Mouse (Mus musculus): ENCODE data around the gene Cd44. TPM values are rescaled to one million over a fixed set of nuclear protein-coding genes. Genes with fewer than 3 reads are reported as not detected.

Cd44 gene
- polyA plus RNA-seq, 1 experiment from 2014 or later, result 8.2 TPM

DNA sequence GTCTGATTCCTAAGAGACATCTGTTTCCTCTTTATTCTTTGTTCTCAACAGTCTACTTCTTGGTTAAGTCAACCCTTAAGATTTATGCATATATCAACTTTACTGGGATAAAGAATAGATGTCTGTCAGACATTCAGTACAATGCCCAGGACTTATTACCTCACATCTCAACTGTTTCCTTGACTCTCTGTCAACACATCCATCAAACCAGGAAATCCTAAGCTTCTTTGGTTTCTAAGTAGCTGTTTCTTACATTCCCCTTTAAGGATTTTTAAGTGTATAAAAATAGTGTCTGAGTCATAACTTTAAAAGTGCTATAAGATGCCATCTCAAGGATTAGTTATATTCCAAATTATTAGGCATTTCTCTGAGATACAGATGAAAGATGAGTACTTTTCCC lies 60.2 kb downstream of the Cd44 start:
- no peaks in the 10 kb centered on the region for H3K36me3 ChIP-seq
- H3K4me2 ChIP-seq (replicated peaks), result no peak overlapping the region
- H3K9me3 ChIP-seq, result no peaks in the 10 kb centered on the region
- no peaks in the 10 kb centered on the region for H3K27me3 ChIP-seq
- no peak overlapping the region for H3K9ac ChIP-seq
- no peak overlapping the region for H3K4me3 ChIP-seq
- ATAC-seq (ENCODE audit: insufficient number of reproducible peaks, insufficient read depth, low FRiP score, low TSS enrichment), result no peak
- no peak overlapping the region for H3K27ac ChIP-seq
- H3K4me1 ChIP-seq, result no peaks in the 10 kb centered on the region

DNA sequence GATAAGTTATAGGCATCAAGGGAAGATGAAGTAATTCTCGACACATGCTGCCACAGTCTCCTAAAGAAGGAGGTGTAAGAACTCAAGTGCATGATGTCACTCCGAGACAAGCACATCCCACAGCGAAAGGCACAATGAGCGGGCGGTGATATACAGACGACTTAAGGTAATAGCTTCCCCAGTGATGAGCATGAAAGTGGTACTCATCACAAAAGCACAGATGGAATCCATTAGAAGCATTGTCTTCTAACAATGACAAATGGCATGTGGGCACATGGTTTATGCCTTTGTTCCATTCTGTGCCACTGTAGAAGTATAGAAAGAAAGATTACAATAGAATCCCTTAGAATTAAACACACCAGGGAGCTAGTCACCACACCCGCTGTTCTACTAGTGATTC lies 63.3 kb downstream of the Cd44 start:
- H3K4me1 ChIP-seq, result no peaks in the 10 kb centered on the region
- no peaks in the 10 kb centered on the region for H3K36me3 ChIP-seq
- no peak for ATAC-seq (ENCODE audit: insufficient number of reproducible peaks, insufficient read depth, low FRiP score, low TSS enrichment)
- H3K27me3 ChIP-seq, result no peaks in the 10 kb centered on the region
- no peaks in the 10 kb centered on the region for H3K9me3 ChIP-seq
- no peak overlapping the region for H3K9ac ChIP-seq
- no peak overlapping the region for H3K4me3 ChIP-seq
- no peak overlapping the region for H3K27ac ChIP-seq
- no peak overlapping the region for H3K4me2 ChIP-seq (replicated peaks)
- 90% methylated on average over 7 of the region's 7 CpGs for WGBS

DNA sequence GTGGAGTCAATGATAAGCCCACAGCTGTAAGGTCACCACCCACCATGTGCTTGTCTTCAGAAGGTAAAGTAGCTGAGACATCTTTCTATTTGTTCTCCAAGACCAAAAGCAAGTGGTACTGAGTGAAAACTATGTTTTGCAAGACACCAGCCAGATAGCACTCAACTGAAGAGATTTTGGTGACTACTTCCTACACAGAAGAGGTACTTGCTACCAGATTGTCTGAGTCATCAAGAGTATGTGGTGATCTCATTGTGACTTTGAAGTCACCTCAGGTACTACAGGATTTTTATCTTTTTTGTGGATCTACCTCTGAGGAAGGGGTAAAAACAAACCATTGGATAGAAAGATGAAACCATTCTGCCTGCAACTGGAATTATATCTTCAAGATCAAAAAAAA lies 69.9 kb downstream of the Cd44 start:
- H3K36me3 ChIP-seq, result no peaks in the 10 kb centered on the region
- H3K9ac ChIP-seq, result no peak overlapping the region
- H3K9me3 ChIP-seq, result no peaks in the 10 kb centered on the region
- no peak overlapping the region for H3K4me3 ChIP-seq
- H3K4me2 ChIP-seq (replicated peaks), result no peak overlapping the region
- H3K27ac ChIP-seq, result no peak overlapping the region
- H3K27me3 ChIP-seq, result no peaks in the 10 kb centered on the region
- no peaks in the 10 kb centered on the region for H3K4me1 ChIP-seq
- no peak for ATAC-seq (ENCODE audit: insufficient number of reproducible peaks, insufficient read depth, low FRiP score, low TSS enrichment)

DNA sequence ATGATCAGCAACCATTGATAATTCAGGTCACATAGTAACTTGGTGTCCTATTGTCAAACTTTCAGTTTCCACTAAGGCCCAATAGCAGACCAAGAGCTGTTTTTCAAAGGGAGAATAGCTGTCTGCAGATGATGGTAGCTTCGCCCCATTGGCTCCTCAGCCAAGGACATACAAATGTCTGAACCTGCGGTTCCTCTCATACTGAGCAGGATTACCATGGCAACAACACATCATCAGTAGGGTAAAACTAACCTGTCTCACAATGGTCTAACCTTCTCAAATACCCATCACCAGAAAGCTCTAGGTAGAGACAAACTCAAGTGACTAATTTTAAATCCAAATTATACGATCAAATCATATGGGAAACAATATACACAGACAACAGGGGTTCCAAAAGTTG lies 72.3 kb downstream of the Cd44 start:
- no peak overlapping the region for H3K9ac ChIP-seq
- H3K27me3 ChIP-seq, result no peaks in the 10 kb centered on the region
- H3K4me1 ChIP-seq, result no peaks in the 10 kb centered on the region
- ATAC-seq (ENCODE audit: insufficient number of reproducible peaks, insufficient read depth, low FRiP score, low TSS enrichment), result peak; percentile 69; the same call in 1 of the 2 replicates
- WGBS, result 91% methylated on average over 3 of the region's 3 CpGs
- H3K4me3 ChIP-seq, result no peak overlapping the region
- no peaks in the 10 kb centered on the region for H3K9me3 ChIP-seq
- H3K36me3 ChIP-seq, result no peaks in the 10 kb centered on the region
- no peak overlapping the region for H3K27ac ChIP-seq
- H3K4me2 ChIP-seq (replicated peaks), result no peak overlapping the region

DNA sequence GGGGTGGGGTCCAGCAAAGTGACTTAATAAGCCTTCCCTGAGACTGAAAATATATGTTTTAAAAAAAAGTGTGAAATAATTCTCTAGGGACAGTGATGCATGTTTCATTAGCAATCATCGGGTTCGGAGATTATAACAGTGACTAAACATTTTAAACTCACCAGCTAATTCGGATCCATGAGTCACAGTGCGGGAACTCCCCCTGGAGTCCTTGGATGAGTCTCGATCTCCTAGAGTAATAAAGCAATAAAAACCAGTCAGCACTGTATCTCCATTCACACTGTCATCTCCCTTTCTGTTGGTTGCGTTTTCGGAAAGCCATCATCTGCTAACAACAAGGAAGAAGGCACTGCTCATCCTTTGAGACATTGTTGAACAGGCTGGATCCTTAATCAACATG lies 73.1 kb downstream of the Cd44 start:
- H3K27ac ChIP-seq, result no peak overlapping the region
- no peaks in the 10 kb centered on the region for H3K4me1 ChIP-seq
- no peak overlapping the region for H3K4me3 ChIP-seq
- H3K27me3 ChIP-seq, result no peaks in the 10 kb centered on the region
- no peak overlapping the region for H3K4me2 ChIP-seq (replicated peaks)
- 92% methylated on average over 7 of the region's 7 CpGs for WGBS
- no peaks in the 10 kb centered on the region for H3K9me3 ChIP-seq
- no peak for ATAC-seq (ENCODE audit: insufficient number of reproducible peaks, insufficient read depth, low FRiP score, low TSS enrichment)
- no peak overlapping the region for H3K9ac ChIP-seq
- no peaks in the 10 kb centered on the region for H3K36me3 ChIP-seq

DNA sequence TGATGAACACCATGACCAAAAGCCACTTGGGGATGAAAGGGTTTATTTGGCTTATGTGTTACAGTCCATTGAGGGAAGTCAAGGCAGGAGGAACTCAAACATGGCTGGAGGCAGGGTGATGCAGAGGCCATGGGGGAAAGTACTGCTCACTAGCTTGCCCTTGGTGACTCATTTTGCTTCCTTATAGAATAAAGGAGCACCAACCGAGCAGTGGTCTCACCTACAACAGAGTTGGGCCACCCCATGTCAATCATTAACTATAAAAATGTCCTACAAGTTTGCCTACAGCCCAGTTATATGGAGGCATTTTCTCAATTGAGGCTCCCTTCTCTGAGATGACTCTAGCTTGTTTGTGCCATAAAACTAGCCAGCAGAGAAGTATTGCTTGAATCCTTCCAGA lies 73.6 kb downstream of the Cd44 start:
- Histone ChIP-seq H3K9ac (no peak overlapping the region), H3K27ac (no peak overlapping the region), H3K4me3 (no peak overlapping the region), H3K36me3 (no peaks in the 10 kb centered on the region), H3K27me3 (no peaks in the 10 kb centered on the region), H3K9me3 (no peaks in the 10 kb centered on the region), H3K4me2 (replicated peaks) (no peak overlapping the region), H3K4me1 (no peaks in the 10 kb centered on the region)
- WGBS, result 93% methylated on average over 1 of the region's 1 CpGs
- ATAC-seq (ENCODE audit: insufficient number of reproducible peaks, insufficient read depth, low FRiP score, low TSS enrichment), result no peak

DNA sequence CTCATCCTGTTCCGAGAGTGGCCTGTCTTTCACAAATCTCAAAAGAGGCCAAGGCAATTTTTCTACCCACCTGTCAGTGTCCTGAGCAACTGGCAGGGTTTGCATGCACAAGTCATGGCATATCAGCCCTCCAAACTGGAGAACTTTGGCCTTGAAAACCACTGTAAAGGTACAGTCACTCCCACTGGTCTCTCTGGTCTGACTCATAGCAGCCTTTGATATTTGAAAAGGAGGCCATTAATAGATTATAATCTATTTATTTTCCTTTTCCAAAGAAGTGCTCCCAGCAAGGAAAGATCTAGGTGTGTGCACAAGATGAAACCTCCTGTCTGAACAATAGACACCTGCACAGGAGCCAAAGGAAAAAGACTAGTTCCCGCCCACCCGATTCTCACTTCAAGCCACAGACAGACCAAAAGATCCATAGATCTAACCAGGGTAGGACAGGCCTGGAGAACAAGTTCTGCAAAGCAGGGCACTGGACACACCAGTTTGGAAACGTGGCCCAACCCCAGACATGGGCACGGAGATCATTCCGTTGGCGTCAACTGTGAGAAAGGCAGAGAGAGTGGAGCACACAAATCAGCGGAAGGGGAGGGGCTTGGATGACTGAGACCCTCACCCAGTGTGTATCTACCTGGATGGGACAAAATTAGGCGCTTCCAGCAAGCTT lies 75.4 kb downstream of the Cd44 start:
- Histone ChIP-seq H3K27me3 (no peaks in the 10 kb centered on the region), H3K9ac (no peak overlapping the region), H3K4me2 (replicated peaks) (no peak overlapping the region), H3K4me1 (no peaks in the 10 kb centered on the region), H3K4me3 (no peak overlapping the region), H3K9me3 (no peaks in the 10 kb centered on the region), H3K27ac (no peak overlapping the region), H3K36me3 (no peaks in the 10 kb centered on the region)
- no peak for ATAC-seq (ENCODE audit: insufficient number of reproducible peaks, insufficient read depth, low FRiP score, low TSS enrichment)
- 94% methylated on average over 9 of the region's 9 CpGs for WGBS

DNA sequence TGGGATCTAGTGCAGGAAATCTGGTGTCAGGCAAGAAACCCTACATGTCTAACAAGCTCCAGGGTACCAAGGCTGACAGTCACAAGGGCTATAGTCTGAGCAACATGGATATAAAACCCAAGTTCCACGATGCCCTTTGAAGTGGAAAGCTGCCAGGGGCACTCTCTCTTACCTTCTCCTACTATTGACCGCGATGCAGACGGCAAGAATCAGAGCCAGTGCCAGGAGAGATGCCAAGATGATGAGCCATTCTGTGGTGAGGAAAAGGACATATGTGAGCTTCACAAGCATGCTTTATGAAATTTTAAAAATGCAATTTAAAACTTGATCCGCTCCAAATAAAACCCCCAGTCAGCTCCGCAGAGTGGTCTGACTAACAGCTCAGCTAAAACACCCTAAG lies 79.4 kb downstream of the Cd44 start:
- Histone ChIP-seq H3K27me3 (no peaks in the 10 kb centered on the region), H3K9ac (no peak overlapping the region), H3K36me3 (no peaks in the 10 kb centered on the region), H3K4me2 (replicated peaks) (no peak overlapping the region), H3K4me1 (peaks cover 5% of the 10 kb centered on the region; the same call in 1 of the 2 replicates), H3K9me3 (no peaks in the 10 kb centered on the region), H3K27ac (no peak overlapping the region), H3K4me3 (no peak overlapping the region)
- 87% methylated on average over 6 of the region's 6 CpGs for WGBS
- no peak for ATAC-seq (ENCODE audit: insufficient number of reproducible peaks, insufficient read depth, low FRiP score, low TSS enrichment)

DNA sequence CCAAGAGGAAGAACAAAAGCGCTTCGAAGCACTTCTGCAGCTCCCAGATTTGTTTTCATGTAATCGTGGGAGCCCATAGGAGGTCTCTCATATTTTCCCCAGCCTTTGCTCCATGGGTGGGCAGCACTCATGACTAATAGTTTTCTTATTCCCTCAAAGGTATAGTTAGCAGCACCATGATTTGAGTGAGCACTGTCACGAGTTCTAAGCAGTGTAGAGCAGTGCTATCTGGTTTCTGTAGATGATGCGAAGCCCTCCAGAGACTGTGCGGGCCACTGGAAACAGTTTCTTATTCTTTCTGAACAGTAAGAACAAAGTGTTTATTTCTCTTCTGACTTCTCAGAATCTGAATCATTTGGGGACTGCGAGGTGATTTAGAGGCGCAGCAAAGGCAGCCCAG lies 80.7 kb downstream of the Cd44 start:
- peaks cover 5% of the 10 kb centered on the region; the same call in 1 of the 2 replicates for H3K4me1 ChIP-seq
- H3K4me3 ChIP-seq, result no peak overlapping the region
- no peak for ATAC-seq (ENCODE audit: insufficient number of reproducible peaks, insufficient read depth, low FRiP score, low TSS enrichment)
- H3K27ac ChIP-seq, result no peak overlapping the region
- H3K9ac ChIP-seq, result no peak overlapping the region
- H3K36me3 ChIP-seq, result no peaks in the 10 kb centered on the region
- no peak overlapping the region for H3K4me2 ChIP-seq (replicated peaks)
- no peaks in the 10 kb centered on the region for H3K27me3 ChIP-seq
- 72% methylated on average over 8 of the region's 8 CpGs for WGBS
- no peaks in the 10 kb centered on the region for H3K9me3 ChIP-seq

DNA sequence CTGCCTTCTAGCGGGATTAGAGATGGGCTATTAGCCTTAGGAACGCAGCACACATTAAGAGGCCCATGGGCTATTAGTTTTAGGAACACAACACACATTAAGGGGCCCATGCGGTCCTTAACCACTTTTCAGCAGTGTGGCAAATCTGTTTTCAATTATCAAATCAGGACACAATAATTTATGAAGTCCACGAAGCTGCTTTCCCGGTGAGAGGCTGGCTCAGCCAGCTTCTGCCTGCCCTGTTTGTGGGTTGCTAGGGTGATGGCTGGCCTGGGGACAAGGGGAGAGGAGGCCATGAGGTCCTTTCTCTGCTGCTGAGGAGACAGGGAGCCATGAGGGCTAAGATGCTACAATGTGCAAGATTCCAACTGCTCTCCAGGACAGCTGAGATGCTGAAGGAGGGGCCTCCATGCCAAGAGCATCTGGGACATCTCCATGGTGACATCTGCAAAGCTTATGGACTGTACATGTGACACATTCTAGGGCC lies 81.2 kb downstream of the Cd44 start:
- Histone ChIP-seq H3K27me3 (no peaks in the 10 kb centered on the region), H3K36me3 (no peaks in the 10 kb centered on the region), H3K4me1 (peaks cover 5% of the 10 kb centered on the region; the same call in 1 of the 2 replicates), H3K9me3 (no peaks in the 10 kb centered on the region), H3K9ac (no peak overlapping the region), H3K27ac (no peak overlapping the region), H3K4me3 (no peak overlapping the region), H3K4me2 (replicated peaks) (no peak overlapping the region)
- 32% methylated on average over 5 of the region's 5 CpGs for WGBS
- no peak for ATAC-seq (ENCODE audit: insufficient number of reproducible peaks, insufficient read depth, low FRiP score, low TSS enrichment)

DNA sequence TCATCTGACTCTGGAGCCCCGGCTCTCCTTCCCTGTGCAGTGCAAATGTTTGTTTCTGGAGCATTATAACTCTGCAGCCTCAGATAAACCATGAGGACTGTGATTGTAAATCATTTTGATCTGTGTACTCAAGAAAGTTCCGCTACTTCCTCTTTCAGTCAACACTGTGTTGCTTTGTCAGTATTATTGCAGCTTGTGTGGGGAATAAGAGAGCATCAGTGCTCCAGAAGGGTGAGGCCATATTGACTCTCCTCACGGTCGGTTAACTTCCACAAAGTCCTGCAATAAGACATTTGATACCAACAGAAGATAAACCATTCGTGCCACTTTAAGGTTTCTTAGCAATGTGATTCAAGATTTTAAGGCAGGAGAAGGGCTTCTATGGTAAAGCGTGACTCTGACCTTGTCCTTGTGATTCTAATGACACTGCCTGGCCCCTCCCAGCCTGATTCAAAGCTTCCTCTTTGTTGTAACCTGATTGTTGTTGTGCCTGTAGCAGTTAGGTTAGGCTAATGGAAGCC lies 86.1 kb downstream of the Cd44 start:
- Histone ChIP-seq H3K9ac (no peak overlapping the region), H3K27me3 (no peaks in the 10 kb centered on the region), H3K36me3 (no peaks in the 10 kb centered on the region), H3K4me1 (peaks cover 4% of the 10 kb centered on the region; the same call in 1 of the 2 replicates), H3K27ac (no peak overlapping the region), H3K4me3 (no peak overlapping the region), H3K4me2 (replicated peaks) (no peak overlapping the region), H3K9me3 (no peaks in the 10 kb centered on the region)
- WGBS, result 66% methylated on average over 6 of the region's 6 CpGs
- ATAC-seq (ENCODE audit: insufficient number of reproducible peaks, insufficient read depth, low FRiP score, low TSS enrichment), result no peak

DNA sequence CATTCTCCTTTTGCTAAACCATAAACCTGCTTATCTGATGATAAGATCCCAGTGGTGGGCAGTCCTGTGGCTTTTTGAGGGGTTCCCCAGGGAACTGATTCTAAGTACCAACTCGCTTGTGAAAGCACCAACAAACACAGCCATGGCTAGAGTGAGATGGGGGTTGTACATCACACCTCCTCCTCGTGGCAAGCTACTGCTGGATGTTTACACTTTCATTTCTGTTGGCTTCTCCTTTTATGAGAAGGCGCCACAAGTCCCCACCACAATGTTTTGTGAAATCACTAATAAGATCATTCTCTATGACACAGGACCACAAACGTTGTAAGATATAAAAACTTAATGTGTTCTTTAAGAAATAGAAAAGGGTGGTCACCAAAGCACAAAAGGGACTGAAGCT lies 88.7 kb downstream of the Cd44 start:
- Histone ChIP-seq H3K27me3 (no peaks in the 10 kb centered on the region), H3K9me3 (no peaks in the 10 kb centered on the region), H3K9ac (no peak overlapping the region), H3K4me2 (replicated peaks) (no peak overlapping the region), H3K27ac (no peak overlapping the region), H3K4me3 (no peak overlapping the region), H3K36me3 (no peaks in the 10 kb centered on the region), H3K4me1 (no peaks in the 10 kb centered on the region)
- no peak for ATAC-seq (ENCODE audit: insufficient number of reproducible peaks, insufficient read depth, low FRiP score, low TSS enrichment)
- WGBS, result 79% methylated on average over 4 of the region's 4 CpGs

Data from embryonic facial prominence, embryonic 12.5 days (tissue).